Mouse (Mus musculus): ENCODE results near the gene Lysmd4. TPM values are rescaled to one million over a fixed set of nuclear protein-coding genes. Genes with fewer than 3 reads are reported as not detected.

Lysmd4 gene
- polyA plus RNA-seq, 1 experiment from 2014 or later: 3.6 TPM

DNA sequence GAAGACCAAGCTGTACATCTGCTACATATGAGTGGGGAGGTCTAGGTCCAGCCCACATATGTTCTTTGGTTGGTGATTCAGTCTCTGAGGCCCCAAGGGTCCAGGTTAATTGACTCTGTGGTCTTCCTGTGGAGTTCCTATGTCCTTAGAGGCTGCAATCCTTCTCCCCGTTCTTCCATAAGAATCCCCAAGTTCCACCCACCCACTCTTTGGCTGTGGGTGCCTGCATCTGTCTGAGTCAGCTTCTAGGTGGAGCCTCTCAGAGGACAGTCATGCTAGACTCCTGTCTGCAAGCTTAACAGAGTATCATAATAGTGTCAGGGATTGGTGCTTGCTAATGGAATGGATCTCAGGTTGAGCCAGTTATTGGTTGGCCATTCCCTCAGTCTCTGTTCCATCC, 8.8 kb upstream of the Lysmd4 start:
- H3K36me3 ChIP-seq (replicated peaks; ENCODE audit: insufficient read depth, low read length): no peaks in the 10 kb centered on the region
- H3K27me3 ChIP-seq (ENCODE audit: insufficient read depth, low read length): no peaks in the 10 kb centered on the region
- TF ChIP-seq EP300 (IDR thresholded peaks at IDR 0.05; ENCODE audit: low read depth) (no peak), CTCF (IDR thresholded peaks at IDR 0.05; ENCODE audit: low read depth) (no peak)
- WGBS (ENCODE audit: insufficient replicate concordance): 59% methylated on average over 1 of the region's 1 CpGs
- ATAC-seq (no peak), DNase-seq (no peak)
- no peaks in the 10 kb centered on the region for H3K9me3 ChIP-seq (ENCODE audit: low read length)
- H3K9ac ChIP-seq (replicated peaks): no peak overlapping the region
- H3K4me1 ChIP-seq (ENCODE audit: insufficient read depth): no peaks in the 10 kb centered on the region
- H3K4me3 ChIP-seq (ENCODE audit: low read depth, low read length): no peak overlapping the region
- H3K27ac ChIP-seq (ENCODE audit: low read depth): no peak overlapping the region
- H3K4me2 ChIP-seq (ENCODE audit: low read depth, low read length): no peak overlapping the region

DNA sequence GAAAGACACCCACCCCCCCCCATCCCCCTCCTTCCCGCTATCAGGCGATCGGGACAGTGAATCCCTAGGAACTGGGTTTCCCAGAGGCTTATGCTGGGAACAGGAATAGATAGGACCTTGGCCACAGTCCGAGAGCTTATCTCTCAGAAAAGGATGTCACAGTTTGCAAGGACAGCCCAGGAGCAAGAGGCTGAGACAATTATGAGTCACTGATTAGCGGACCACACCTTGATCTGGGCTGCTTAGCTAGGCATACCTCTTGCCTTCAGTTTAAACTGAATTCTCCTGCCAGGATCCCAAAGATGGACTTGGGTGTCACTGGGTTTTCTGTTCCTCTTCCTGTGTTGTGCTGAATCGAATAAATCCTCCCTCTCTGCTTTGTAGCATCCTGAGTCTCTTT, 6.0 kb upstream of the Lysmd4 start:
- H3K27me3 ChIP-seq (ENCODE audit: insufficient read depth, low read length): no peaks in the 10 kb centered on the region
- H3K4me3 ChIP-seq (ENCODE audit: low read depth, low read length): no peak overlapping the region
- ATAC-seq (0 out of 2 replicates have a peak, but pooled peaks have one; percentile 10), DNase-seq (no peak)
- no peaks in the 10 kb centered on the region for H3K4me1 ChIP-seq (ENCODE audit: insufficient read depth)
- H3K9ac ChIP-seq (replicated peaks): no peak overlapping the region
- TF ChIP-seq EP300 (IDR thresholded peaks at IDR 0.05; ENCODE audit: low read depth) (no peak), CTCF (IDR thresholded peaks at IDR 0.05; ENCODE audit: low read depth) (no peak)
- H3K27ac ChIP-seq (ENCODE audit: low read depth): no peak overlapping the region
- no peaks in the 10 kb centered on the region for H3K9me3 ChIP-seq (ENCODE audit: low read length)
- no peaks in the 10 kb centered on the region for H3K36me3 ChIP-seq (replicated peaks; ENCODE audit: insufficient read depth, low read length)
- 49% methylated on average over 6 of the region's 6 CpGs for WGBS (ENCODE audit: insufficient replicate concordance)
- no peak overlapping the region for H3K4me2 ChIP-seq (ENCODE audit: low read depth, low read length)

DNA sequence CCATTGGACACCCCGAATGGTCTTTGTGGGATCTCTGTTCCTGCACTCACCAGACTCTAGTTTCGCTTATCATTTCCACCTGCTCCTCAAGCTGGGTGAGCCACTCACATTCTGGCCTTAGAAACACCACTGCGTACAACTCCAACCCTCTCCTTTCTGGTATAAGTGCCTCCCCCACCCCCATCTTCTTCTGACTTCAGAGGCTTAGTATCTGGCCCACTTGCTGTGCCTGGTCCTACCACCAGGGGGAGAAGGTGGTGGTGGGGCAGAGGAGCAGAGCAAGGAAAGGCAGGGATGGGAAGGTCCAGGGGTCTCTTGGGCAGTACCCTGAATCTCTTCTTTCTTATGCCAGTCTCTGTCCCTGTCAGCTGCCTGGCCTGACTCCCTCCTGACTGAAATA, 5.3 kb upstream of the Lysmd4 start:
- H3K4me2 ChIP-seq (ENCODE audit: low read depth, low read length): no peak overlapping the region
- 68% methylated on average over 3 of the region's 3 CpGs for WGBS (ENCODE audit: insufficient replicate concordance)
- DNase-seq (peak; percentile 78), ATAC-seq (no peak)
- no peaks in the 10 kb centered on the region for H3K36me3 ChIP-seq (replicated peaks; ENCODE audit: insufficient read depth, low read length)
- H3K9ac ChIP-seq (replicated peaks): no peak overlapping the region
- no peaks in the 10 kb centered on the region for H3K9me3 ChIP-seq (ENCODE audit: low read length)
- H3K4me1 ChIP-seq (ENCODE audit: insufficient read depth): peaks cover 3% of the 10 kb centered on the region; the same call in 1 of the 2 replicates
- TF ChIP-seq CTCF (IDR thresholded peaks at IDR 0.05; ENCODE audit: low read depth): peak; percentile 94
- TF ChIP-seq EP300 (IDR thresholded peaks at IDR 0.05; ENCODE audit: low read depth): no peak
- no peaks in the 10 kb centered on the region for H3K27me3 ChIP-seq (ENCODE audit: insufficient read depth, low read length)
- no peak overlapping the region for H3K4me3 ChIP-seq (ENCODE audit: low read depth, low read length)
- H3K27ac ChIP-seq (ENCODE audit: low read depth): no peak overlapping the region

DNA sequence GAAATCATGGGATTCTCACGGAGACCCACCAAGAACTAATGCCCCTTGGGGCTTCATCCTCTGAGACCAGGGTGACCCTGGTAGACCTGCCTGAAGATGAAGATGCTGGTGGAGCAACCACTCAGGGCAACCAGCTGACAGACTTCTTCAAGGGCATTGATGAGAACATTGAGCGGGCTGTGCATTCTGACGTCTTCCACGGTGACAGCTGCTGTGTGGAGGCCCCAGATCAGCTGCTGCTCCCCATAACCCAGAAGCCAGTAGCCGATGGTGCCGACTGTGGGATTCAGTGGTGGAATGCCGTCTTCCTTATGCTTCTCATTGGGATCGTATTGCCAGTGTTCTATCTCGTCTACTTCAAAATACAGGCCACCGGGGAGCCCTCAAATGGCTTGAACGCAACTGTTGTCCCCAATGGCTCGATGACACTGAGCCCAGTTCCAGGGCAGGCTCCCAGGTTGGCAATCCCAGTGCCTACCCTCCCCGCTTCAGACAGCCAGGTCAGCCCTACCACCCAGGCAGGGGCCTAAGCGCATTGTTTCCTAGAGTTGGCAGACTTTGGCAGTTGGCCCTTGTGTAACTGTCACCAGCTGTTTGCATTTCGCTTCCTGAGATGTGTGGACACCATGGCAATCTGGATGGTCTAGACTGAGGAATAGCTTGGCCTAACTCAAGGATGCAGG, 3.7 kb downstream of the Lysmd4 start:
- DNase-seq (no peak), ATAC-seq (no peak)
- no peak overlapping the region for H3K9ac ChIP-seq (replicated peaks)
- no peaks in the 10 kb centered on the region for H3K9me3 ChIP-seq (ENCODE audit: low read length)
- no peak overlapping the region for H3K4me2 ChIP-seq (ENCODE audit: low read depth, low read length)
- 81% methylated on average over 15 of the region's 15 CpGs for WGBS (ENCODE audit: insufficient replicate concordance)
- no peaks in the 10 kb centered on the region for H3K27me3 ChIP-seq (ENCODE audit: insufficient read depth, low read length)
- H3K4me1 ChIP-seq (ENCODE audit: insufficient read depth): peaks cover 15% of the 10 kb centered on the region
- no peak overlapping the region for H3K4me3 ChIP-seq (ENCODE audit: low read depth, low read length)
- no peak overlapping the region for H3K27ac ChIP-seq (ENCODE audit: low read depth)
- peaks cover 4% of the 10 kb centered on the region; the same call in 1 of the 2 replicates for H3K36me3 ChIP-seq (replicated peaks; ENCODE audit: insufficient read depth, low read length)
- TF ChIP-seq CTCF (IDR thresholded peaks at IDR 0.05; ENCODE audit: low read depth) (no peak), EP300 (IDR thresholded peaks at IDR 0.05; ENCODE audit: low read depth) (no peak)

DNA sequence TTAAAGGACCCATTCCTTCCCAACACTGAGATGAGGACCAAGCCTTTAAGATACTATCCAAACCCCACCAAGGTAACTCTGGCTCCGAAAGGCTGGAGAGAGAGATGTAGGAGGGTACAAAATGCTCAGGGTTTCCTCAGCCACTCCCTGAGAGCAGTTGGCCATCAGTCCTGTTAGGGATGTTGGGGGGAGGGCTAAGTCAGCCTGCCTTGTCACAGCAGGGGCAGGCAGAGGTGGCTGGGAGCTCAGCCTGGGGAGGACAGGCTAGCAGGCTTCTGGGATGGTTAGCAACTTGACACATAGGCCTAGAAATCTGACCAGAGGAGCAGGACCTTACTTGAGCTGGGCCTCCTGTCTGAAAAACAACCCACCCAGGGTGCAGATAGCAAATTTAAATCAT, 5.2 kb downstream of the Lysmd4 start:
- peaks cover 10% of the 10 kb centered on the region for H3K4me1 ChIP-seq (ENCODE audit: insufficient read depth)
- peaks cover 7% of the 10 kb centered on the region for H3K36me3 ChIP-seq (replicated peaks; ENCODE audit: insufficient read depth, low read length)
- no peak overlapping the region for H3K27ac ChIP-seq (ENCODE audit: low read depth)
- H3K27me3 ChIP-seq (ENCODE audit: insufficient read depth, low read length): no peaks in the 10 kb centered on the region
- 80% methylated on average over 1 of the region's 1 CpGs for WGBS (ENCODE audit: insufficient replicate concordance)
- H3K4me3 ChIP-seq (ENCODE audit: low read depth, low read length): no peak overlapping the region
- DNase-seq (peak; percentile 11), ATAC-seq (no peak)
- no peak overlapping the region for H3K9ac ChIP-seq (replicated peaks)
- no peaks in the 10 kb centered on the region for H3K9me3 ChIP-seq (ENCODE audit: low read length)
- TF ChIP-seq CTCF (IDR thresholded peaks at IDR 0.05; ENCODE audit: low read depth) (no peak), EP300 (IDR thresholded peaks at IDR 0.05; ENCODE audit: low read depth) (no peak)
- H3K4me2 ChIP-seq (ENCODE audit: low read depth, low read length): no peak overlapping the region

DNA sequence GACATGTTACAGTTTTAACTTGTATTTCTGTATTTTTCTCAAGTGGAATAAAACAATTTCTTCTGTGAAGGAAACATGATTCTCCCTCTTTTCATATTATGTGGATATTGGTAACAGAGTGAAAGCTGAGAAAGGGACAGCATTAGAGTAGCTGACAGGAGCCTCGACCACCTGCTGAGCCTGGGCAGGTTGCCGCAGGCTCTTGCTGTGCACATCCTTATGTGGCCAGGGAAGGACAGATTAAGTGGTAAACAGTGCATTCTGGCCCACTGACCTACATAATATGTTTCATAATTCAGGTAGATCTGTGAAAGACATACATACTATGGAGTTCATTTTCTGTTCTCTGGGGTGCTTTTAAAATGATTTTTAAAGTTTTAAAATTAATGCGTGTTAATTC, 6.0 kb downstream of the Lysmd4 start:
- DNase-seq (no peak), ATAC-seq (no peak)
- Histone ChIP-seq H3K4me2 (ENCODE audit: low read depth, low read length) (no peak overlapping the region), H3K36me3 (replicated peaks; ENCODE audit: insufficient read depth, low read length) (peaks cover 9% of the 10 kb centered on the region), H3K27ac (ENCODE audit: low read depth) (no peak overlapping the region), H3K4me1 (ENCODE audit: insufficient read depth) (peaks cover 3% of the 10 kb centered on the region), H3K9me3 (ENCODE audit: low read length) (no peaks in the 10 kb centered on the region), H3K9ac (replicated peaks) (no peak overlapping the region), H3K4me3 (ENCODE audit: low read depth, low read length) (no peak overlapping the region), H3K27me3 (ENCODE audit: insufficient read depth, low read length) (no peaks in the 10 kb centered on the region)
- 73% methylated on average over 3 of the region's 3 CpGs for WGBS (ENCODE audit: insufficient replicate concordance)
- TF ChIP-seq CTCF (IDR thresholded peaks at IDR 0.05; ENCODE audit: low read depth) (no peak), EP300 (IDR thresholded peaks at IDR 0.05; ENCODE audit: low read depth) (no peak)

Data from liver, postnatal 0 days (tissue).